Mouse (Mus musculus) 3T3-L1 (cell line): ENCODE results near the gene Gm9945.

Experiments used
- DNase-seq: peaks from one replicate; pipeline ENCODE4 v3.0.0-alpha.2; 2015; ENCODE audit warnings: low read depth, low spot score

Gm9945 gene

DNA sequence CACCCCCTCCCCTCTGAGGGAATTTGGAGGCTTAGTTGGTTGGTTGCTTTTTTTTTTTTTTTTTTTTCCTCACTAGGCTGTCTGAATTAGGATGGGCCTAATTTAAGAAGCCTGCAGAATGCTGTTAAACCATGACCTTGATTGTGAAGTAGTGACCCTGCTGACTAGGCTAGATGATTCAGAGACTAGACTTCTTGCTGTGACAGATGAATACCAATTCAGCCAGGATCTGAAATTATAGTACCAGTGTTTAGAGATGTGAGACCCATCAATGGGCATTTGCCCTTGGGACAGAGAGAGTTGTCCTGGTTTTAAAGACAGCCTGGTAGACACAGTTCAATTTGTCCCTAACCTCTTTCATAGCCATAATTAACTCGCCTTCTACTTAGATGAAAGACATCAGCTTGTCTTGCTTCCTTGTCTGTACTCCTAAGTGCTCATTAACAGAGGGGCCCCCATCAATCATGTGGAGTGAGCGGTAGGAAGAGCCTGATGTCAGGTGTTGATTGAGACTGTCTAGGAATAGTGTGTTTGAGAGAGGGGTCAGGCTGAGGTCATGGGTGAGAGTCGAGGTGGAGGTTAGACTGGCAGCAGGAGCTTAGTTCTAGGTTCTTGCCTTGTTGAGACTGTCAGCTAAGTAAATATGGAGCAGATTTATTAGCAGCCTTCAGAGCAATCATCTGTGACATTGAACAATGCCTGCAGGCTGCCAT, 13.4 kb downstream of the Gm9945 start:
- DNase-seq = no peak

- DNase-seq = no peak
Observed at GRCm38 (mm10) chr11:53495417-53495816, 15.5 kb downstream of the Gm9945 start.

GRCm38 (mm10) chr11:53496946-53497345, 17.0 kb downstream of the Gm9945 start:
- no peak for DNase-seq

DNA sequence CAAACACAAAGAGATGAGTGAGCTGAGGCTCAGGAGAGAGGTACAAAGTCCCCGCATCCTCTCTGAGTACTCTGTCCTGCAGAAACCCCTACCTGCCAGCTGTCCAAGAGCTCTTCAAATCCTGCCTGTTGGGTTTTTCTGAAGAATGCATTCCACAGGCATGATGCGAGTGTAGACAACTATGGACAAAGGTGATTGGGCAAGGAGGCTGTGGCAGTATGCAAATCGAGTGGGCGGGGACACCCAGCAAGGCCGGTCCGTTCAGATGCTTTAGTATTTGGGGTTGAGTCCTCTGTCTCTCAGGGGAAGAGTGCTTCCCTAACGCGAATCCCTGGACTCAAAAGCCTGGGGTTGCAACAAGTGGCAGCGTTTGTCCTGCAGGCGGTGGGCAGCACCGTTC, 20.6 kb downstream of the Gm9945 start:
- DNase-seq = peak; percentile 84

DNA sequence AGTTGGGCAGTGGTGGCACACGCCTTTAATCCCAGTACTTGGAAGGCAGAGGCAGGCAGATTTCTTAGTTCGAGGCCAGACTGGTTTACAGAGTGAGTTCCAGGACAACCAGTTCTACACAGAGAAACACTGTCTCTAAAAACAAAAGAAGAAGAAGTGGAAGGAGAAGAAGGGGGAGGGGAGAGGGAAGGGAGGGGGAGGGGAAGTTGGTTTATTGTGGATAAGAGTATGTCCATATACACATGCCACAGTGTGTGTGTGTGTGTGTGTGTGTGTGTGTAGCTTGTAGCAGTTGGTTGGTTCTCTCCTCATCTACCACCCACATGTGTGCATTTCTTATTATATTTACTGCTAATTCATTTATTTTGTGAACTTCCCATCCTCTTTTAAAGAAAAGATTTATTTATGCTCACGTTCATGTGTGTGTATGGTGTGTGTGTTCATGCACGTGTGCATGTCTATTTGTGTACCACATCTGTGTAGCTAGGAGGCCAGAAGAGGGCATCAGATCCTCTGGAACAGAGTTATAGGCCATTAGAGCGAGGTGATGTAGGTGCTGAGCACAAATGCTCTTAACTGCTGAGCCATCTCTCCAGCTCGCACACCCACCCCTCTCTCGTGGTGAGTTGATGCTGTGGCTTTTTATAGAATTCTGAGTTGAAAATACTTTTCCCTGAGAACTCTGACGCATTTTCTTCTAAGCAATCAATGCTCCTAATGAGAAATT, 22.2 kb downstream of the Gm9945 start:
- no peak for DNase-seq

- no peak for DNase-seq
Observed at GRCm38 (mm10) chr11:53503738-53504137, 23.8 kb downstream of the Gm9945 start.

DNA sequence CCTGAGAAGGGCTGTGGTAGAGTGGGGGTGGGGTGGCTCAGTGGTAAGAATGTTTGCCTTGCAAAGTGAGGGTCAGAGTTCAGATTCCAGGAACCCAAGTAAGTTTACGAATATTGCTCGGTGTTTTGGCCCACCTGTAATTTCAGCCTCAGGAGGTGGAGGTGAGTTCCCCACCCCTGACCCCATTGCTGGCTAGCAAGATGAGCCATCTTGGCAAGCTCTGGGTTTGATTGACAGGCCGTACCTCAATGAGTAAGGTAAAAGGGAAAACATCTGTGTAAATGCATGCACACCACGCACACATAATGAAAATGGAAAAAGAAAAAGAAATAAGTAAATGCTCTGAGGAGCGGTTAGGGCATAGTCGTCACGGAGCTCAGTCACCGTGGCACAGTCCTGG, 24.4 kb downstream of the Gm9945 start:
- DNase-seq = no peak

GRCm38 (mm10) chr11:53505026-53505663, 25.2 kb downstream of the Gm9945 start:
- DNase-seq = no peak

GRCm38 (mm10) chr11:53507098-53507805, 27.3 kb downstream of the Gm9945 start:
- no peak for DNase-seq

DNA sequence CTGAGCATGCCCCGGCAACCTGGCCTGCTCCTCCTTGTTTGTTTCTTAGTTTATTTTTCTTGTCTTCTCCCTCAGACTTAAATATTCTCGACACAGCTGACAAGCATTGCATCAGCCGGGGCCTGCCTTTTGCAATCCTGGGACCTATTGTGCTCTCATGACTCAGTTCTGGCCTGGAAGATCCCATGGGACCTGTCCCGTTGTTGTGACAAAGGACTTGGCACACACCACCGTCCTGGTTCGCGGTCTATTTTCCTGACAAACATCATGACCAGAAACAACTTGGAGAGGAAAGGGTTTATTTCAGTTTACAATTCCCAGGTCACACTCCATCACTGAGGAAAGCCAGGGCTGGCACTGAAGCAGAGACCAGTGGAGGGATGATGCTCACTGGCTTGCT, 28.2 kb downstream of the Gm9945 start:
- peak; percentile 92 for DNase-seq

GRCm38 (mm10) chr11:53508591-53508990, 28.6 kb downstream of the Gm9945 start:
- peak; percentile 49 for DNase-seq

GRCm38 (mm10) chr11:53510351-53510750, 30.4 kb downstream of the Gm9945 start:
- DNase-seq = no peak

DNA sequence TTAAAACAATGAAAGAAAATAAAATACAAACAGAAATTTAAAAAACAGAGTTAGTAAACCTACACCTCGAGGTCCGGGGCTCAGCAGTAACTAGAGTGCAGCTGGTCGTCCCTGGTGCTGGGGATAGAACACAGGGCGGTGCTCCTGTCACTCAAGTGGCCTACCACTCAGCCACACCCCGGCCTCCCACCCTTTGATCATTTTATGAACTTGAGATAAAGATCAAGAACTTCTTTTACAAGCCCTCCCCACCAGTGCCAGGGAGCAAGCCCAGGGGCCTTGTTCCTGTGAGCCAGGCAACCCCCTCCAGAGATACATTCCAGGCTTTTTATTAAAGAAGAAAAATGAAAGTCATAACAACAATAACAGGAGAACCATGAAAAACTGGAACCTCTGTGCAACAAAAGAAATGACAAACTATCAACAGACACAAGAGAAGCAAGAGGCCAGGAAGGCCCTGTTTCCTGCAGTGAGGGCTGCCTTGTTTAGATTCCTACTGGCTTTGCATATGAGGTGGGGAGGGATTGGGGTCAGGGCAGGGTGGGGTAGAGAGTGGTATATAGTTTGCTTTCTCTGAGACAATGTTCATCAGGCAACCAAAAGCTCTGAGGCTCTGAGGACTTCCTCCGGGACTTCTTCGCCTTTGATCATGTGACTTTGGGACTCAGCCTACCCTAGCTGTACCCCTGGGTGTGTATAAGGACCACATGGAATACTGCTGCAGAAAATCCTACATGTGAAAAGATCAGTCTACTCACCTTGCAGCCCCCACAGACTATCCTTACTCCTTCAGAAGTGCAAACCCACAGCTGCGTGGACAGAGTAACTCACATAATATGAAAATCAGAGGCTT, 37.0 kb downstream of the Gm9945 start:
- DNase-seq = no peak

DNA sequence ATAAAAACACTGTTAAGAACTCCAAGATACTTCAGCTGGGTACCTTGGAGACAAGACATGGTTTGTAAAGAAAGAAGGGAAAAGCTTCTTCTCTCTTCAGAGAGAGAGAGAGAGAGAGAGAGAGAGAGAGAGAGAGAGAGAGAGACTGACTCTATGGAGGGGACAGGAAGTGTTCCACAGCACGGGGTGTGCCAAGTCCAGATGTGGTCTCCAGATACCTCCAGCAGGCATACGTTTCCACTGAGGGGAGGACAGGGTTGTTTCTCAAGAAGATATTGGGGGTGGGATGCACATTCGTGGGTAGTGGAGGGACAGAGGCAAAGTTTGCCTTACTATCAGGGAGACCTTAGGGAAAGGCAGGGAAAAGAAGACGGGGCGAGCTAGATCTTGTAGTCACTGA, 38.8 kb downstream of the Gm9945 start:
- no peak for DNase-seq

DNA sequence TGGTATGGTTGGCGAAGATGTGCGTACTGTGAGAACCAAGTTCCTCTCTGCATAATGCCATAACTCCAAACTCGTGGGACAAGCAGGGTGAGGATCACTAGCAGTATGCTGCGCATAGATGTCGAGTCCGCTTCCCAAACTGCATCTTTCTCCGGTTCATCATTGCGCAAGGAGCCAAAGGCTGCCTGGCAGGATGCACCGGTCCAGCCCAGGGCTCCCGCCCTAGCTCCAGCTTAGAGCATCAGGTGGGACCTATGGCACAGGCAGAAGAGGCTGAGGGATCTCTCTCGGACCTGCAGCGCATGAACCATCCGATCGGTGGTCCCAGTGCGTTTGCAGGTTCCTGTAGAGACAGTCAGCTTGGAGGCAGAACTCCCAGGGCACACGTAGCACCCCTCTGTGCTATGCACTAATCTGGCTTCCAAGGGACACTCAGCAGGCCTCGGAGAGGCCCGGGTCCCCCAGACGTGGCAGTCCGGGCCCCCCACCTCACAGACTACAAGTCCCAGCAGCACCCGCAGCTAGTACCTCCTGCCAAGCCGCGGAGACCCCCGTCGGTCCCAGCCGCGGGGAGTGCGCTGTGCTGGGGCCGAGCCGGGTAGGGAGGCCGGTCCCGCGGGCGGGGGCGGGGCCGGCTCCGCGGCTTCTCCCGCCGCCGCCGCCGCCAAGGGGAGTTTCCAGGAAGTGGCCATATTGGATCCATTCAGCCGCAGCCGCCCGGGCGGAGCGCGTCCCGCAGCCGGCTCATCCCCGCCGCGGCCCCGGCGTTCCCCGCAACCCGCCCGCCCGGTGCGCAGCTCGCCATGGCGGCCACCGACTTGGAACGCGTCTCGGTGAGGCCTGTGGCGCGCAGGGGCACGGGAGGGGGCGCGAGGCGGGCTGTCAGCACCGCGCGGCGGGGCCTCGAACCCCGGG, 39.5 kb downstream of the Gm9945 start, which contains the start of gene Sept8:
Gene Sept8 (plus strand): TSS at position 51 of the 915 bp plus-strand sequence.
- DNase-seq = peak; percentile 59

GRCm38 (mm10) chr11:53520122-53520978, 40.4 kb downstream of the Gm9945 start:
- DNase-seq = peak; percentile 82

DNA sequence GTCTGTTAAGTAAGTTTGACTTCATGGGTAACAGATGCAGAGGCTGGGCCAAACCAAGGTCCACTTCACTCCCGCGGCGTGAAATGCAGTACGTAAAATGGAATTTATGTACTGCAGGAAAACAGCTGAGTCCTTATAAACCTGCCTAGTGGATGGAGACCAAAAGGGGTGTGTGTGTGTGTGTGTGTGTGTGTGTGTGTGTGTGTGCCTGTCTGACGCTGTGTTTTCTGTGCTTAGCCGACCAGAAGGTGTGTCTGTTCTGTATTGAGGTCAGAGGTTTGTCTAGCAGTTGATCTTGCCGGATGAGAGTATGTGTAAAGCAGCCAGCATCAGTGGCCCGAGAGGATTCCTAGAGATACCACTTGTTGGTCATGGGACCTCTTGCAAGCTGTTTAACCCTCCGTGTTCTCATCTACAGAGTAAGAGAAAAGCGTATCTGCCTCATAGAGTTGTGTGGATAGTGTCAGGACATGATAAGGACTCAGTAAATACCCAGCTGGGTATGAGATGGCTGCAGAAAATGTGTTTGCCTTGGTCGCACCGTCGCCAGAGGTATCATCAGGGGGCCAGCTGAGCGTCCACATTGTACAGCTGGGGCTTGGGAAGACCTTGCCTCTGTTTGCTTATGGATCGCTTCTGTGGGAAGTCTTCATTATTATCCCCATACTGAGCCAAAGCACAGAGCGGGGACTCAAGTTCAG, 41.3 kb downstream of the Gm9945 start:
- peak; percentile 32 for DNase-seq

DNA sequence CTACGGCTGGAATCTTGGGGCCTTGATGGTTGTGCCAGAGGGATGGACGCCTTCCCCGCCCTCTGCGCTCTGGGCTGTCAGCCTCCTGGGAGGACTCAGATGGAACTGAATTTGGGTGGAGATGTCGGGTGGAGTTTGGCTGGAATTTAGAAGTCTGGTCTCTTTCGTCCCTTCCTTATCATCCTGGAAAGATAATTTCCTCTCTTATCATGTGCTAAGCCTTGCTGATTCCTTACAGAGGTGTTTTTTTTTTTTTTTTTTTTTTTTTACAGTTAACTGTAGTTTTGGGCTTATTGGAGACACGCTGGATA, 41.8 kb downstream of the Gm9945 start:
- no peak for DNase-seq

DNA sequence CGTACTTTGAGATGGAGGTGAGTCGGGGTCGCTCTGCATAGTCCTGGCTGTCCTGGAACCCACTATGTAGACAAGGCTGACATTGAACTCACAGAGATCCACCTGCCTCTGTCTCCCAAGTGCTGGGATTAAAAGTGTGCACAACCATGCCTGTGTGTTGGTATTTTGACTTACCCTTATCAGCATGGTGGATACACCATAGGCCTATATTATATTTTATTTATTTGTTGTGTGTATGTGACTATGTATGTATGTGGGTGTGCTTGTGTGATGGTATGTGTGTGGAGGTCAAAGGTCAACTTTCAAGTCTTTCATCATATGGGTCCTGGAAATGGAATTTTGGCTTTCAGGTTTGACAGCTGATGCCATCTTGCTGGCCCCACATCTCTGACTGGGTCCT, 42.4 kb downstream of the Gm9945 start:
- no peak for DNase-seq
